Mouse (Mus musculus) limb, embryonic 15.5 days (tissue): ENCODE data around the gene Zmiz1. TPM values are rescaled to one million over a fixed set of nuclear protein-coding genes. Genes with fewer than 3 reads are reported as not detected.

Experiments used
- ATAC-seq: fragments of 200-750 bp; cut with Nextera tagmentation; 2 replicates; pipeline ENCODE4 v1.8.0; 2017; ENCODE audit warnings: low read depth, moderate TSS enrichment; ENCODE audit not compliant: insufficient number of reproducible peaks, low FRiP score, low TSS enrichment
- H3K27ac ChIP-seq: fragments of 300-500 bp; sonication (generic); 2 replicates; pipeline ENCODE4 v1.5.1; 2015; ENCODE audit warnings: moderate library complexity, mild to moderate bottlenecking, inconsistent platforms
- H3K27me3 ChIP-seq: fragments of 300-500 bp; sonication (generic); 2 replicates; pipeline ENCODE4 v1.6.1; 2015; ENCODE audit warnings: inconsistent platforms
- H3K36me3 ChIP-seq: fragments of 300-500 bp; sonication (generic); 2 replicates; pipeline ENCODE4 v1.6.1; 2015; ENCODE audit warnings: inconsistent platforms
- H3K4me1 ChIP-seq: fragments of 300-500 bp; sonication (generic); 2 replicates; pipeline ENCODE4 v1.6.1; 2015; ENCODE audit warnings: inconsistent platforms
- H3K4me2 ChIP-seq: fragments of 300-500 bp; sonication (generic); 2 replicates; pipeline ENCODE4 v1.6.1; 2015; ENCODE audit warnings: mild to moderate bottlenecking, inconsistent platforms
- H3K4me3 ChIP-seq: fragments of 300-500 bp; sonication (generic); 2 replicates; pipeline ENCODE4 v1.5.1; 2015; ENCODE audit warnings: mild to moderate bottlenecking, inconsistent platforms
- H3K9ac ChIP-seq: fragments of 300-500 bp; sonication (generic); 2 replicates; pipeline ENCODE4 v1.6.1; 2015; ENCODE audit warnings: inconsistent platforms
- H3K9me3 ChIP-seq: fragments of 300-500 bp; sonication (generic); 2 replicates; pipeline ENCODE4 v1.6.1; 2016; ENCODE audit warnings: inconsistent platforms
- WGBS: fragments of 180-500 bp; shearing (Covaris S2); methylation state at CpG from one replicate; pipeline ENCODE4 v1.1.7; 2015; 5-methylcytosine and 5-hydroxymethylcytosine counted together
- polyA plus RNA-seq: library from polyadenylated mRNA; unstranded; fragments of >200 nt; fragmentation: Nextera tagmentation; extraction: Ambion mirVana; gene quantifications from 2 replicates; pipeline ENCODE4 v1.2.1, GENCODE M21; 2015

The Zmiz1 gene
- polyA plus RNA-seq, 1 experiment from 2014 or later = 50.5 TPM

GRCm38 (mm10) chr14:25523230-25524110 is 64.5 kb downstream of the Zmiz1 start:
- WGBS = 60% methylated on average over 11 of the region's 11 CpGs
- peak overlapping the region; percentile 54; the same call in 1 of the 2 replicates for H3K27ac ChIP-seq
- H3K4me2 ChIP-seq = no peak overlapping the region
- peaks cover 22% of the 10 kb centered on the region for H3K36me3 ChIP-seq
- H3K9ac ChIP-seq = no peak overlapping the region
- peaks cover 67% of the 10 kb centered on the region for H3K4me1 ChIP-seq
- no peak for ATAC-seq
- no peaks in the 10 kb centered on the region for H3K9me3 ChIP-seq
- H3K4me3 ChIP-seq = no peak overlapping the region
- H3K27me3 ChIP-seq = no peaks in the 10 kb centered on the region

- 68% methylated on average over 9 of the region's 9 CpGs for WGBS
Measured at GRCm38 (mm10) chr14:25524111-25524495, 65.1 kb downstream of the Zmiz1 start.

GRCm38 (mm10) chr14:25524884-25525283 is 65.9 kb downstream of the Zmiz1 start:
- no peaks in the 10 kb centered on the region for H3K27me3 ChIP-seq
- no peaks in the 10 kb centered on the region for H3K9me3 ChIP-seq
- 78% methylated on average over 4 of the region's 4 CpGs for WGBS
- H3K4me2 ChIP-seq = no peak overlapping the region
- H3K4me1 ChIP-seq = peaks cover 53% of the 10 kb centered on the region
- peaks cover 24% of the 10 kb centered on the region for H3K36me3 ChIP-seq
- H3K4me3 ChIP-seq = no peak overlapping the region
- no peak overlapping the region for H3K9ac ChIP-seq
- no peak for ATAC-seq
- H3K27ac ChIP-seq = peak overlapping the region; percentile 24

More at GRCm38 (mm10) chr14:25524111-25524495, 65.1 kb downstream of the Zmiz1 start:
- no peak for ATAC-seq
- Histone ChIP-seq H3K4me3 (no peak overlapping the region), H3K9me3 (no peaks in the 10 kb centered on the region), H3K27me3 (no peaks in the 10 kb centered on the region), H3K4me1 (peaks cover 60% of the 10 kb centered on the region), H3K4me2 (no peak overlapping the region), H3K36me3 (peaks cover 23% of the 10 kb centered on the region), H3K9ac (no peak overlapping the region), H3K27ac (peak overlapping the region; percentile 24; the same call in 1 of the 2 replicates)

GRCm38 (mm10) chr14:25525729-25526128 is 66.7 kb downstream of the Zmiz1 start:
- Histone ChIP-seq H3K9ac (no peak overlapping the region), H3K4me2 (no peak overlapping the region), H3K4me1 (peaks cover 44% of the 10 kb centered on the region), H3K27ac (no peak overlapping the region), H3K4me3 (no peak overlapping the region), H3K27me3 (no peaks in the 10 kb centered on the region), H3K9me3 (no peaks in the 10 kb centered on the region), H3K36me3 (peaks cover 21% of the 10 kb centered on the region)
- WGBS = 81% methylated on average over 8 of the region's 8 CpGs
- no peak for ATAC-seq

GRCm38 (mm10) chr14:25526872-25527271 is 67.9 kb downstream of the Zmiz1 start:
- H3K36me3 ChIP-seq = peaks cover 21% of the 10 kb centered on the region
- peak overlapping the region; percentile 43; the same call in 1 of the 2 replicates for H3K27ac ChIP-seq
- ATAC-seq = no peak
- no peaks in the 10 kb centered on the region for H3K27me3 ChIP-seq
- no peak overlapping the region for H3K4me3 ChIP-seq
- H3K9ac ChIP-seq = no peak overlapping the region
- H3K4me2 ChIP-seq = no peak overlapping the region
- WGBS = 87% methylated on average over 8 of the region's 8 CpGs
- no peaks in the 10 kb centered on the region for H3K9me3 ChIP-seq
- H3K4me1 ChIP-seq = peaks cover 48% of the 10 kb centered on the region

GRCm38 (mm10) chr14:25527321-25527720 is 68.3 kb downstream of the Zmiz1 start:
- no peak overlapping the region for H3K4me3 ChIP-seq
- no peak overlapping the region for H3K4me2 ChIP-seq
- peaks cover 48% of the 10 kb centered on the region for H3K4me1 ChIP-seq
- no peak for ATAC-seq
- WGBS = 74% methylated on average over 2 of the region's 2 CpGs
- no peaks in the 10 kb centered on the region for H3K27me3 ChIP-seq
- H3K9ac ChIP-seq = no peak overlapping the region
- peak overlapping the region; percentile 38; the same call in 1 of the 2 replicates for H3K27ac ChIP-seq
- peaks cover 21% of the 10 kb centered on the region for H3K36me3 ChIP-seq
- H3K9me3 ChIP-seq = no peaks in the 10 kb centered on the region

- Histone ChIP-seq H3K27ac (no peak overlapping the region), H3K9me3 (no peaks in the 10 kb centered on the region), H3K4me2 (no peak overlapping the region), H3K27me3 (no peaks in the 10 kb centered on the region), H3K4me3 (no peak overlapping the region), H3K36me3 (peaks cover 15% of the 10 kb centered on the region), H3K4me1 (peaks cover 49% of the 10 kb centered on the region), H3K9ac (no peak overlapping the region)
- no peak for ATAC-seq
- 84% methylated on average over 4 of the region's 4 CpGs for WGBS
Measured at GRCm38 (mm10) chr14:25530342-25530741, 71.4 kb downstream of the Zmiz1 start.

GRCm38 (mm10) chr14:25530815-25531214 is 71.8 kb downstream of the Zmiz1 start:
- Histone ChIP-seq H3K4me3 (no peak overlapping the region), H3K4me1 (peaks cover 50% of the 10 kb centered on the region), H3K9ac (no peak overlapping the region), H3K4me2 (no peak overlapping the region), H3K36me3 (peaks cover 20% of the 10 kb centered on the region), H3K27ac (no peak overlapping the region), H3K27me3 (no peaks in the 10 kb centered on the region), H3K9me3 (no peaks in the 10 kb centered on the region)
- 74% methylated on average over 5 of the region's 5 CpGs for WGBS
- ATAC-seq = no peak

GRCm38 (mm10) chr14:25533010-25533409 is 74.0 kb downstream of the Zmiz1 start:
- no peak overlapping the region for H3K4me3 ChIP-seq
- no peaks in the 10 kb centered on the region for H3K9me3 ChIP-seq
- peaks cover 51% of the 10 kb centered on the region for H3K4me1 ChIP-seq
- ATAC-seq = no peak
- WGBS = 37% methylated on average over 3 of the region's 3 CpGs
- H3K4me2 ChIP-seq = no peak overlapping the region
- no peak overlapping the region for H3K9ac ChIP-seq
- no peaks in the 10 kb centered on the region for H3K27me3 ChIP-seq
- H3K27ac ChIP-seq = peak overlapping the region; percentile 69
- peaks cover 39% of the 10 kb centered on the region for H3K36me3 ChIP-seq

- no peaks in the 10 kb centered on the region for H3K9me3 ChIP-seq
- peaks cover 53% of the 10 kb centered on the region for H3K4me1 ChIP-seq
- H3K4me2 ChIP-seq = no peak overlapping the region
- 69% methylated on average over 9 of the region's 9 CpGs for WGBS
- ATAC-seq = no peak
- peaks cover 39% of the 10 kb centered on the region for H3K36me3 ChIP-seq
- H3K27me3 ChIP-seq = no peaks in the 10 kb centered on the region
- peak overlapping the region; percentile 69 for H3K27ac ChIP-seq
- H3K4me3 ChIP-seq = no peak overlapping the region
- H3K9ac ChIP-seq = no peak overlapping the region
Measured at GRCm38 (mm10) chr14:25533631-25534395, 74.8 kb downstream of the Zmiz1 start.

GRCm38 (mm10) chr14:25534396-25534769 is 75.4 kb downstream of the Zmiz1 start:
- Histone ChIP-seq H3K27me3 (no peaks in the 10 kb centered on the region), H3K27ac (peak overlapping the region; percentile 69), H3K4me3 (no peak overlapping the region), H3K36me3 (peaks cover 39% of the 10 kb centered on the region), H3K4me2 (no peak overlapping the region), H3K4me1 (peaks cover 57% of the 10 kb centered on the region), H3K9me3 (no peaks in the 10 kb centered on the region), H3K9ac (no peak overlapping the region)
- ATAC-seq = no peak
